Mouse (Mus musculus) cerebellum, postnatal 4 days (tissue): ENCODE measurements around the gene Hrh1.
A peak's percentile ranks its signal among the peaks of the same experiment; 100 is the strongest.
"Not testable (repeated sequence)": the region's sequence is repeated elsewhere in the genome, so short reads cannot be mapped to it uniquely, and the experiment has no call there.

Experiments used
- DNase-seq, 2 experiments: peaks; one replicate each; pipeline ENCODE4 v3.0.0; 2022; ENCODE audit warnings: low spot score in 2 of 2, mixed read lengths in 1 of 2

Hrh1 gene

DNA sequence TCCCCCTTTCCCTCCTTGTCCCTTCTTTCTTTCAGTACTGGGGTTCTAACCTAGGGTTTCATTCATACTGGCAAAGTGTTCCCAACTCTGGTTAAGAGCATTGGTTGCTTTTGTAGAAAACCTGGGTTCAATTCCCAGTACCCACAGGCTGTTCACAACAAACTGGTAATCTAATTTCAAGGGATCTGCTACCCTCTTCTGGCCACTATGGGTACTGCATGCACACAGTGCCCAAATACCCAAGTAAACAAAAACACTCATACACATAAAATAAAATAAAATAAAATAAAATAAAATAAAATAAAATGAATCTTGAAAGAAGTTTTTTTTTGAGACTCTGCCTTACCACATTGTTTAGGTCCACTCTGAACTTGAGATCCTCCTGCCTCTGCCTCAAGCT lies 63.8 kb downstream of the Hrh1 start:
- DNase-seq = no peak

- peak in 1 of 2 experiments; percentile 42 for DNase-seq
These were observed 65.0 kb downstream of the Hrh1 start for GRCm38 (mm10) chr6:114462747-114463146.

DNA sequence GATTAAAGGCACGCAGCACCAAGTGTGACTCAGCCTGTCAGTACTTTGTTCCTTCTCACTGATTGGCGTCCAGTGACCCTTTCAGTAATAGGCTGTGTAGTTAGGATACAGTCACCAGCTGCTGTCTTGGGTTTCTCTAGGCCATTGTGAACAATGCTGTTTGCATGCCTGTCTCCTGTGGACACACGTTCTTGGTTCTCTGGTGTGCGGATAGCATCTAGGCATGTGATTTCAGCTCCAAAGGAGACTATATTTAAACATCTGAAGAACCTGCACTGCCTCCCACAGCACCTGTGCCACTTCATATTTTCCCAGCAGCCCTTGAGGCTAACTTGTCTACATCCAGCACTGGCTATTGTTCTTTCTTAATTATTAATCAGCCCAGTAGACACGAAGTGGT lies 75.8 kb downstream of the Hrh1 start:
- no peak for DNase-seq

DNA sequence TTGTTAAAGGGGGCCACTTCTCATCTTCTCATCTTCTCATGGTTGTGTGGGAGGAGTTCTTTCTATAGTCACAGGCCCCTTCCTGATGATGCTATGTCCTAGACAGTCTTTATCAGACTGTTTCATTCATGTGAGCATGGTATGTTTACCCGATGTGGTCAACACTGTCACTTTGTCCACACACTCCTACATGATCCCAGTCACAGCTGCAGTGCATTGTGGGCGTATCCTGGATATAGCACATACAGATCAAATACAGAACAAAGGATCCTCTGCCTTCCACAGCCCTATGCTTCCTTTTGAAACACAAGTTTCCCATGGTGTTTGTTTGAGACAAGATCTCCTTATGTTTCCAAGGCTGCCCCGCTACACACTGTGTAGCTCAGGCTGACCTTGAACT lies 76.3 kb downstream of the Hrh1 start:
- no peak for DNase-seq

GRCm38 (mm10) chr6:114474911-114475310 lies 77.2 kb downstream of the Hrh1 start:
- no peak for DNase-seq

DNA sequence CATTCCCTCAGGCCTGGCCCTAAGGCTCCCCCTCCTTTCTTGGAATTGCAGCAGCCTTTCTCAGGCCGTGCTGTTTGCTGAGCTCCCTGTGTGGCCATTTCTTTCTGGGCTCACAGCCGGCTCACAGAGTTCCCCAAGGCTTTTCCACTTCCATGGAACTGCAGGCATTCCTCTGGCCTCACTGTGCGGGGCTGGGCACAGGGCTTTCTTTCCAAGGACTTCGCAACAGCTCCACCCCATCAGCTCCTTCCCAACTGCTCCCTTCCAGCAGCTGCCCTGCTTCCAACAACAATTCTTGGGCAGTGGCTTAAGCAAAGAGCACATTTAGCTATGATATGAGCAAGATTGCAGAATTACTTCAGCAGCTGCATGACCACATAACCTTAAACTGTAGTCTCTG lies 81.0 kb downstream of the Hrh1 start:
- DNase-seq = no peak

DNA sequence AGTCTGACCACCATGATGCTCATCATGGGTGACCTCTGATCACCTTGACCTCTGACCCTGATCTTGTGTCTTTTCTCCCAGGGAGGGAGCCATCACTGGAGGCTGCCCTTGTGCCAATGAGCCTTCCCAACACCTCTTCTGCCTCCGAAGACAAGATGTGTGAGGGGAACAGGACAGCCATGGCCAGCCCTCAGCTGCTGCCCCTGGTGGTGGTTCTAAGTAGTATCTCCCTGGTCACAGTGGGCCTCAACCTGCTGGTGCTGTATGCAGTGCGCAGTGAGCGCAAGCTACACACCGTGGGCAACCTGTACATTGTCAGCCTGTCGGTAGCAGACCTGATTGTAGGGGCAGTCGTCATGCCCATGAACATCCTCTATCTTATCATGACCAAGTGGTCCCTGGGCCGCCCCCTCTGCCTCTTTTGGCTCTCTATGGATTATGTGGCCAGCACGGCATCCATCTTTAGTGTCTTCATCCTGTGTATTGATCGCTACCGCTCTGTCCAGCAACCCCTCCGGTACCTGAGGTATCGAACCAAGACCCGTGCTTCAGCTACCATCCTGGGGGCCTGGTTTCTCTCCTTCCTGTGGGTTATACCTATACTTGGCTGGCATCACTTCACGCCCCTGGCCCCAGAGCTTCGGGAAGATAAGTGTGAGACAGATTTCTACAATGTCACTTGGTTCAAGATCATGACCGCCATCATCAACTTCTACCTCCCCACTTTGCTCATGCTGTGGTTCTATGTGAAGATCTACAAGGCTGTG lies 82.1 kb downstream of the Hrh1 start:
- DNase-seq = no peak

DNA sequence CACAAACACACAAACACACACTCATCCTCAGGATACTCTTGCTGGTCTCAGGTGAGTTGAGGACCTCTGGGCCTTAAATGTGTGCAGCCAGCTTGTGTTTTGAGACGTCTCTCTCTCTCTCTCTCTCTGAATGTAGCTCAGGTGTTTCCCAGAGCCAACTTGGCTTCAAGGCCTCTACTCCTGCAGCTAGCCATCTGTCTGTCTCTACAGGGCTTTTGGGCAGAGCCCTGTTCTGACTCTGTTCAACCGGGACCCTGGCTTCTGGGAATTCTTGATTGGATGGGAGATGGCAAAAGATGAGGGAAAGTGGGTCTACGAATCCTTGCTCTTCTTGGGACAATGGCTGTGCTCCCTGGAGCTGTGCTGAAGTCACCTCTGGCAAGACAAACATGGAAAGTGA lies 91.6 kb downstream of the Hrh1 start:
- no peak for DNase-seq

DNA sequence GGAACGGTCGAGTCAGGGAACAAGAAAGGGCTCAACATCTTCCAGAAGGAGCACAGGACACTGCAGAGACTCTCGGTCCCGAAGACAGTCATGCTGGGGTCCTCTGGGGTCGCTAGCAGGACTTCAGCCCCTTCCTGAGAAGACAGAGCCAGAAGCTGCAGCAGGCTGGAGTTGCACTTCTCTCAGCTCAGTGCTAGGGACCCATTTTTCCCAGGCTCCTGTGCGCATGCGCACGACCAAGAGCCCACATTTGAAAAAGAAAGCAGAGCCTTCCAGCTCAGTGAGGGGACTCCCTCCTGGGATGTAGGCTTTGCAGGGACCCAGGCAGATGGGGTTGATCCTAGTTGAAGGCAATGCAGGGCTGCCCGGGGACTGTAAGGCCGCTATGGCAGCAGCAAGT lies 94.9 kb downstream of the Hrh1 start:
- not testable (repeated sequence) for DNase-seq

- peak in 1 of 2 experiments; percentile 26 for DNase-seq
These were observed 97.3 kb downstream of the Hrh1 start for GRCm38 (mm10) chr6:114494987-114495386.

DNA sequence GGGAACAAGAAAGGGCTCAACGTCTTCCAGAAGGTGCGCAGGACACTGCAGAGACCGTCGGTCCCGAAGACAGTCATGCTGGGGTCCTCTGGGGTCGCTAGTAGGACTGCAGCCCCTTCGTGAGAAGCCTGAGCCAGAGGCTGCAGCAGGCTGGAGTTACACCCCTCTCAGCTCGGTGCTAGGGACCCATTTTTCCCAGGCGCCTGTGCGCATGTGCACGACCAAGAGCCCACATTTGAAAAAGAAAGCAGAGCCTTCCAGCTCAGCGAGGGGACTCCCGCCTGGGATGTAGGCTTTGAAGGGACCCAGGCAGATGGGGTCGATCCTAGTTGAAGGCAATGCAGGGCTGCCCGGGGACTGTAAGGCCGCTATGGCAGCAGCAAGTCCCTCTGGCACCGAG lies 116.3 kb downstream of the Hrh1 start:
- not testable (repeated sequence) for DNase-seq

DNA sequence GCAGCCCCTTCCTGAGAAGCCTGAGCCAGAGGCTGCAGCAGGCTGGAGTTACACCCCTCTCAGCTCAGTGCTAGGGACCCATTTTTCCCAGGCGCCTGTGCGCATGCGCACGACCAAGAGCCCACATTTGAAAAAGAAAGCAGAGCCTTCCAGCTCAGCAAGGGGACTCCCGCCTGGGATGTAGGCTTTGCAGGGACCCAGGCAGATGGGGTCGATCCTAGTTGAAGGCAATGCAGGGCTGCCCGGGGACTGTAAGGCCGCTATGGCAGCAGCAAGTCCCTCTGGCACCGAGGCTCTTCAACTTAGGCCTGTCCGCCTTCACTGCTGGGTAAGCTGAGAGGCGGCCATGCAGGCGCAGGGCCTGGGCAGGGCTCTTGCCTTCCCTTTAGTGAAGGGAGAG lies 131.0 kb downstream of the Hrh1 start:
- DNase-seq = not testable (repeated sequence)
